Mouse (Mus musculus) CH12.LX (cell line): Measurements from ENCODE around the gene Slc44a3. TPM values are rescaled to one million over a fixed set of nuclear protein-coding genes. Genes with fewer than 3 reads are reported as not detected.

Experiments used
- DNase-seq: peaks from one replicate; pipeline ENCODE4 v3.0.0-alpha.2; 2013; ENCODE audit errors: extremely low read depth
- H3K27ac ChIP-seq: 2 replicates; pipeline ENCODE4 v1.5.1; 2012; ENCODE audit warnings: low read depth, mild to moderate bottlenecking, control low read depth, moderate library complexity; ENCODE audit not compliant: insufficient read depth
- H3K27me3 ChIP-seq: replicated peaks from 2 replicates; pipeline ENCODE3; 2012; ENCODE audit warnings: inconsistent platforms
- H3K36me3 ChIP-seq, 2 experiments: replicated peaks in 1 of 2; 2 replicates each; pipeline versions ENCODE3 to v1.6.1; 2012; ENCODE audit warnings: inconsistent platforms in 1 of 2, low read length in 1 of 2, mild to moderate bottlenecking in 1 of 2, mixed read lengths in 1 of 2, moderate library complexity in 1 of 2; ENCODE audit not compliant: control insufficient read depth in 1 of 2, insufficient read depth in 1 of 2
- H3K4me1 ChIP-seq, 2 experiments: 2 replicates each; pipeline ENCODE4 v1.6.1; 2012; ENCODE audit warnings: inconsistent platforms in 1 of 2, moderate library complexity in 1 of 2; ENCODE audit not compliant: insufficient read depth in 2 of 2, control insufficient read depth in 1 of 2
- H3K4me2 ChIP-seq: 2 replicates; pipeline ENCODE4 v1.6.1; 2012; ENCODE audit warnings: low read depth, mild to moderate bottlenecking, control low read depth; ENCODE audit not compliant: poor library complexity, insufficient read depth, severe bottlenecking
- H3K4me3 ChIP-seq, 3 experiments: fragments of 150-350 bp in 1 of 3; sonication (generic) in 1 of 3; replicated peaks in 1 of 3; 2 replicates each; pipeline versions ENCODE3 to v1.5.1; 2011 to 2012; ENCODE audit warnings: low read depth in 2 of 3, low read length in 2 of 3, mild to moderate bottlenecking in 2 of 3, moderate library complexity in 2 of 3, control low read depth in 1 of 3, improper control_type of control experiment in 1 of 3, inconsistent platforms in 1 of 3, mixed read lengths in 1 of 3; ENCODE audit not compliant: poor library complexity in 1 of 3
- H3K79me2 ChIP-seq: replicated peaks from 2 replicates; pipeline ENCODE4 v1.6.1; 2012; ENCODE audit warnings: mild to moderate bottlenecking, moderate library complexity; ENCODE audit not compliant: control insufficient read depth, poor library complexity, insufficient read depth, severe bottlenecking; ENCODE audit errors: extremely low read depth
- H3K9ac ChIP-seq: 2 replicates; pipeline ENCODE4 v1.6.1; 2012; ENCODE audit warnings: low read depth, mild to moderate bottlenecking, control low read depth, moderate library complexity; ENCODE audit not compliant: insufficient read depth
- H3K9me3 ChIP-seq: replicated peaks from 2 replicates; pipeline ENCODE3; 2012; ENCODE audit warnings: low read length, inconsistent platforms, mixed read lengths
- BHLHE40 ChIP-seq: IDR thresholded peaks from 2 replicates; pipeline ENCODE4 v1.6.1; 2011; ENCODE audit warnings: mild to moderate bottlenecking, low read depth, low read length, improper control_type of control experiment
- CHD1 ChIP-seq: IDR thresholded peaks from 2 replicates; pipeline ENCODE4 v1.6.1; 2012; ENCODE audit warnings: low read depth, low read length, improper control_type of control experiment, inconsistent platforms
- CTCF ChIP-seq, 2 experiments: IDR thresholded peaks in 1 of 2; conservative IDR thresholded peaks in 1 of 2; 2 replicates each; pipeline ENCODE4 v1.5.1; 2011 to 2012; ENCODE audit warnings: low read depth in 2 of 2, low read length in 2 of 2, improper control_type of control experiment in 1 of 2, inconsistent platforms in 1 of 2, mild to moderate bottlenecking in 1 of 2, moderate library complexity in 1 of 2
- E2F4 ChIP-seq: IDR thresholded peaks from 2 replicates; pipeline ENCODE4 v1.6.1; 2011; ENCODE audit warnings: low read depth, low read length, improper control_type of control experiment; ENCODE audit not compliant: insufficient replicate concordance
- EP300 ChIP-seq: IDR thresholded peaks from 2 replicates; pipeline ENCODE4 v1.6.1; 2011; ENCODE audit warnings: low read length, improper control_type of control experiment
- ETS1 ChIP-seq: conservative IDR thresholded peaks from 2 replicates; pipeline ENCODE4 v1.6.1; 2012; ENCODE audit warnings: low read depth, mild to moderate bottlenecking, inconsistent platforms, low read length, improper control_type of control experiment, moderate library complexity
- GABPA ChIP-seq: IDR thresholded peaks from 2 replicates; pipeline ENCODE4 v1.6.1; 2012; ENCODE audit warnings: low read depth, low read length, improper control_type of control experiment, inconsistent platforms; ENCODE audit not compliant: insufficient replicate concordance
- JUN ChIP-seq: IDR thresholded peaks from 2 replicates; pipeline ENCODE4 v1.6.1; 2011; ENCODE audit warnings: low read depth, mild to moderate bottlenecking, low read length, improper control_type of control experiment, moderate library complexity; ENCODE audit not compliant: insufficient read depth
- JUND ChIP-seq: conservative IDR thresholded peaks from 2 replicates; pipeline ENCODE4 v1.6.1; 2011; ENCODE audit warnings: low read depth, low read length, improper control_type of control experiment
- MAFK ChIP-seq: IDR thresholded peaks from 2 replicates; pipeline ENCODE4 v1.6.1; 2011; ENCODE audit warnings: low read length, improper control_type of control experiment; ENCODE audit not compliant: insufficient replicate concordance
- MAZ ChIP-seq: IDR thresholded peaks from 2 replicates; pipeline ENCODE4 v1.6.1; 2012; ENCODE audit warnings: low read depth, mild to moderate bottlenecking, inconsistent platforms, low read length, improper control_type of control experiment, moderate library complexity
- MEF2A ChIP-seq: IDR thresholded peaks from 2 replicates; pipeline ENCODE4 v1.6.1; 2014; ENCODE audit warnings: low read depth, mild to moderate bottlenecking, inconsistent platforms, low read length, improper control_type of control experiment, borderline replicate concordance
- MXI1 ChIP-seq: IDR thresholded peaks from 2 replicates; pipeline ENCODE4 v1.6.1; 2011; ENCODE audit warnings: mild to moderate bottlenecking, low read depth, low read length, improper control_type of control experiment
- MYC ChIP-seq: IDR thresholded peaks from 2 replicates; pipeline ENCODE4 v1.6.1; 2011; ENCODE audit warnings: low read depth, mild to moderate bottlenecking, improper control_type of control experiment, low read length
- NELFE ChIP-seq: IDR thresholded peaks from 2 replicates; pipeline ENCODE4 v1.6.1; 2011; ENCODE audit warnings: low read depth, low read length, improper control_type of control experiment
- NRF1 ChIP-seq: IDR thresholded peaks from 2 replicates; pipeline ENCODE4 v1.6.1; 2014; ENCODE audit warnings: low read depth, mild to moderate bottlenecking, inconsistent platforms, low read length, improper control_type of control experiment, moderate library complexity
- PAX5 ChIP-seq: IDR thresholded peaks from 2 replicates; pipeline ENCODE4 v1.6.1; 2012; ENCODE audit warnings: low read length, inconsistent platforms, mixed read lengths
- POLR2A ChIP-seq: IDR thresholded peaks from 2 replicates; pipeline ENCODE4 v1.6.1; 2011; ENCODE audit warnings: low read depth, mild to moderate bottlenecking, improper control_type of control experiment, low read length
- RAD21 ChIP-seq: IDR thresholded peaks from 2 replicates; pipeline ENCODE4 v1.6.1; 2011; ENCODE audit warnings: low read depth, mild to moderate bottlenecking, low read length, improper control_type of control experiment, moderate library complexity
- SIN3A ChIP-seq: IDR thresholded peaks from 2 replicates; pipeline ENCODE4 v1.6.1; 2012; ENCODE audit warnings: low read length, improper control_type of control experiment, inconsistent platforms
- TBP ChIP-seq: conservative IDR thresholded peaks from 2 replicates; pipeline ENCODE4 v1.6.1; 2011; ENCODE audit warnings: low read depth, low read length, improper control_type of control experiment
- TCF12 ChIP-seq: IDR thresholded peaks from 2 replicates; pipeline ENCODE4 v1.6.1; 2014; ENCODE audit warnings: low read depth, mild to moderate bottlenecking, inconsistent platforms, low read length, improper control_type of control experiment
- USF2 ChIP-seq: conservative IDR thresholded peaks from 2 replicates; pipeline ENCODE4 v1.6.1; 2011; ENCODE audit warnings: low read depth, low read length, improper control_type of control experiment
- ZC3H11A ChIP-seq: IDR thresholded peaks from 2 replicates; pipeline ENCODE4 v1.6.1; 2012; ENCODE audit warnings: low read depth, mild to moderate bottlenecking, inconsistent platforms, low read length, improper control_type of control experiment
- ZKSCAN1 ChIP-seq: IDR thresholded peaks from 2 replicates; pipeline ENCODE4 v1.6.1; 2012; ENCODE audit warnings: low read depth, inconsistent platforms, low read length, improper control_type of control experiment, borderline replicate concordance
- ZMIZ1 ChIP-seq: IDR thresholded peaks from 2 replicates; pipeline ENCODE4 v1.6.1; 2012; ENCODE audit warnings: low read depth, mild to moderate bottlenecking, inconsistent platforms, low read length, improper control_type of control experiment
- ZNF384 ChIP-seq: IDR thresholded peaks from 2 replicates; pipeline ENCODE4 v1.6.1; 2012; ENCODE audit warnings: low read depth, low read length, improper control_type of control experiment, inconsistent platforms
- dilution Hi-C: fragments of 300-500 bp; cut with MboI; formaldehyde crosslinking; loops from 2 replicates; pipeline ENCODE4 v1.14.3; 2020; ENCODE audit warnings: low sequenced_read_pairs; ENCODE audit not compliant: extremely low pct_unique_long_range_greater_than_20kb, extremely low pct_ligation_motif_present
- in situ Hi-C: fragments of 300-500 bp; cut with MboI; formaldehyde crosslinking; loops from 3 replicates; pipeline ENCODE4 v1.14.3; 2019; ENCODE audit warnings: low sequenced_read_pairs, low pct_ligation_motif_present, low pct_unique_long_range_greater_than_20kb, mixed read lengths
- polyA plus RNA-seq: library from polyadenylated mRNA; unstranded; fragments of >175 nt; gene quantifications from 2 replicates; pipeline ENCODE4 v1.2.1, GENCODE M21; 2012; ENCODE audit warnings: low read depth; ENCODE audit not compliant: insufficient read length
- total RNA-seq, 2 experiments: library from RNA; depleted of rRNA; stranded (reverse); fragments of 300-350 nt in 1 of 2; fragments of >200 nt in 1 of 2; gene quantifications; 2 replicates each; pipeline ENCODE4 v1.2.3; 2012 to 2014

Slc44a3 gene
- total and polyA plus RNA-seq, 3 experiments = not detected

DNA sequence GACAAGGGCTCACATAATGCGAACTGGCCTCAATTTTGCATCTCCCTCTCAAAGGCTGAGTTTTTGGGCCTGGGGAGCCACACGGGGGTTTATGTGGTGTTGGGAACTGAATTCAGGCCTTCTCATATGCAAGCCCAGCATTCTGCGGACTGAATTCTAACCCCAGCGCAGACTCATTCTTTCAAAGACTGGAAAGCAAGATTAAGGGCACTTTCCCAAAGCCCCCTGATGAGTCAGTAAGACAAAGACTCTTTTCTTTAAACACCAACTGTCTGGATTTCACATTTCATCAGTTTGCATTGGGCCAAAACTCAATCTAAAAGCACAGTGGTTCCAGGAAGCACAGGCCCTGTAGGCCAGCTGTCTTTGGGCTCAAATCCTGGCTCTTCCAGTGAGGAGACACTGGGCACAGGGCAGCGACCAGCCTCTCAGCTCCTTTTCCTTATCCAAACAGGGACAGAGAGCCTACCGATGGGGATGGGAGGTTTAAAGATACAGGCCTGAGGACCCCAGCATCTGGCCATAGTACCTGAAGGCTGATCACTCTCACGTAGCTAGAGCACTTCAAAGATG lies 67.4 kb downstream of the Slc44a3 start:
- no peak for DNase-seq
- no peak for TF ChIP-seq MAZ
- no peak for TF ChIP-seq JUND
- TF ChIP-seq TBP = no peak
- TF ChIP-seq MAFK = no peak
- TF ChIP-seq PAX5 = no peak
- TF ChIP-seq EP300 = no peak
- no peak for TF ChIP-seq ZNF384
- no peak for TF ChIP-seq TCF12
- TF ChIP-seq GABPA = no peak
- TF ChIP-seq RAD21 = no peak
- TF ChIP-seq CTCF (conservative IDR thresholded peaks at IDR 0.05 in 1 of 2, IDR thresholded peaks at IDR 0.05 in 1 of 2; ENCODE audit: low read depth in 2 of 2, low read length in 2 of 2) = no peak
- Histone ChIP-seq H3K9me3 (no peaks in the 10 kb centered on the region), H3K27ac (no peak overlapping the region), H3K4me1 (peaks cover 0 to 7% of the 10 kb centered on the region in 2 experiments; a peak in 1 of 4 replicates), H3K27me3 (no peaks in the 10 kb centered on the region), H3K9ac (no peak overlapping the region), H3K4me2 (no peak overlapping the region), H3K36me3 (peaks cover 0 to 3% of the 10 kb centered on the region in 2 experiments), H3K79me2 (no peaks in the 10 kb centered on the region), H3K4me3 (no peak overlapping the region)
- dilution Hi-C loops (no loop called here), in situ Hi-C loops (no loop called here)

GRCm38 (mm10) chr3:121462782-121463181 lies 69.4 kb downstream of the Slc44a3 start:
- no peak overlapping the region for H3K4me2 ChIP-seq
- DNase-seq = no peak
- H3K9me3 ChIP-seq = no peaks in the 10 kb centered on the region
- no peaks in the 10 kb centered on the region for H3K27me3 ChIP-seq
- no peak for TF ChIP-seq JUND
- no peak for TF ChIP-seq BHLHE40
- no peak for TF ChIP-seq USF2
- no peak for TF ChIP-seq MXI1
- TF ChIP-seq MAFK = no peak
- TF ChIP-seq NELFE = no peak
- no peak for TF ChIP-seq E2F4
- TF ChIP-seq SIN3A = no peak
- TF ChIP-seq POLR2A = no peak
- TF ChIP-seq ZMIZ1 = no peak
- no peak for TF ChIP-seq ZKSCAN1
- TF ChIP-seq CHD1 = no peak
- TF ChIP-seq MYC = no peak
- no peak for TF ChIP-seq JUN
- TF ChIP-seq ZNF384 = no peak
- no peak for TF ChIP-seq NRF1
- no peak for TF ChIP-seq ETS1
- TF ChIP-seq MEF2A = no peak
- TF ChIP-seq ZC3H11A = no peak
- no peak for TF ChIP-seq PAX5
- no peak overlapping the region for H3K4me3 ChIP-seq
- H3K27ac ChIP-seq = no peak overlapping the region
- peaks cover 0 to 7% of the 10 kb centered on the region in 2 experiments; a peak in 1 of 4 replicates for H3K4me1 ChIP-seq
- dilution Hi-C loops (no loop called here), in situ Hi-C loops (no loop called here)
- no peak overlapping the region for H3K9ac ChIP-seq
- peaks cover 0 to 10% of the 10 kb centered on the region in 2 experiments for H3K36me3 ChIP-seq
- H3K79me2 ChIP-seq = no peaks in the 10 kb centered on the region
